Mouse (Mus musculus) liver, adult 2 months (tissue): ENCODE data around the gene Fgf15.

Experiments
- CTCF ChIP-seq: fragments of 200-500 bp; IDR thresholded peaks from 2 replicates; pipeline ENCODE4 v1.5.1; 2011; ENCODE audit warnings: low read depth, low read length, control low read depth
- POLR2A ChIP-seq: fragments of 200-500 bp; IDR thresholded peaks from 2 replicates; pipeline ENCODE4 v1.6.1; 2011; ENCODE audit warnings: low read length, control low read depth; ENCODE audit not compliant: insufficient read depth; ENCODE audit errors: extremely low read depth

GRCm38 (mm10) chr7:144896294-144897218, at the start of gene Fgf15:
- no peak for TF ChIP-seq CTCF
- no peak for TF ChIP-seq POLR2A
